Mouse (Mus musculus): Measurements from ENCODE around the gene AA467197. TPM values are rescaled to one million over a fixed set of nuclear protein-coding genes. Genes with fewer than 3 reads are reported as not detected.
A peak's percentile ranks its signal among the peaks of the same experiment; 100 is the strongest.

Gene AA467197
- polyA plus RNA-seq, 1 experiment: 0.67 TPM

DNA sequence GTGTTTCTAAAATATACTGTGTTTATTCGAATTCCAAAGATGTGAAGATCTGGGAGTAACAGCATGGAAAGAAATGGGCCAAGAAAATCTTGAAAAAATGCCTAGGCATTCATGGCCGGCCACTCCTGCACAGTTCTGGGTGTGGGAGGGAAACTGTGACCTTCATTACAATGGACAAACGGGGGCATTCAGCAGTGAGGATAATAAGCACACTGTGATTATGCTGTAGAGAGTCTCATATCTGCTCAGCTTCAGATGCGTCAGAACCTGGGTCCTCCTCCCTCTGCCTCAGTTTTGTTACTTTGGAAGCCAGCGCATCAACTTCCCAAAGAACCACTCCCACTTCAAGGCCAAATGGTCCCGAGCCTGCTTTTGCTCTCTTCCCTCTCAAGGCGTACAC lies 10.9 kb upstream of the AA467197 start:
- H3K4me3 ChIP-seq (replicated peaks; ENCODE audit: insufficient read depth, low read depth, low read length): no peak overlapping the region
- 59% methylated on average over 7 of the region's 7 CpGs for WGBS
- H3K27ac ChIP-seq (ENCODE audit: insufficient read depth, low read length): no peak overlapping the region
- no peak for TF ChIP-seq POLR2A (IDR thresholded peaks at IDR 0.05; ENCODE audit: borderline replicate concordance, insufficient read depth, low read length)
- no peak for TF ChIP-seq CTCF (IDR thresholded peaks at IDR 0.05; ENCODE audit: borderline replicate concordance, insufficient read depth, low read depth, low read length)
- H3K4me1 ChIP-seq (ENCODE audit: control insufficient read depth, insufficient read depth, low read length): no peaks in the 10 kb centered on the region
- H3K27me3 ChIP-seq (ENCODE audit: control insufficient read depth, insufficient read depth, low read length): no peaks in the 10 kb centered on the region
- no peak for DNase-seq

GRCm38 (mm10) chr2:122628976-122629375 lies 7.8 kb upstream of the AA467197 start:
- no peak overlapping the region for H3K4me3 ChIP-seq (replicated peaks; ENCODE audit: insufficient read depth, low read depth, low read length)
- WGBS: 0% methylated on average over 7 of the region's 7 CpGs
- DNase-seq: peak; percentile 80 to 87
- peaks cover 4% of the 10 kb centered on the region; the same call in 1 of the 2 replicates for H3K4me1 ChIP-seq (ENCODE audit: control insufficient read depth, insufficient read depth, low read length)
- H3K27ac ChIP-seq (ENCODE audit: insufficient read depth, low read length): no peak overlapping the region
- no peaks in the 10 kb centered on the region for H3K27me3 ChIP-seq (ENCODE audit: control insufficient read depth, insufficient read depth, low read length)
- TF ChIP-seq CTCF (IDR thresholded peaks at IDR 0.05; ENCODE audit: borderline replicate concordance, insufficient read depth, low read depth, low read length): peak; percentile 88
- TF ChIP-seq POLR2A (IDR thresholded peaks at IDR 0.05; ENCODE audit: borderline replicate concordance, insufficient read depth, low read length): no peak

GRCm38 (mm10) chr2:122629871-122630270 lies 6.9 kb upstream of the AA467197 start:
- peaks cover 4% of the 10 kb centered on the region; the same call in 1 of the 2 replicates for H3K4me1 ChIP-seq (ENCODE audit: control insufficient read depth, insufficient read depth, low read length)
- no peak for TF ChIP-seq CTCF (IDR thresholded peaks at IDR 0.05; ENCODE audit: borderline replicate concordance, insufficient read depth, low read depth, low read length)
- TF ChIP-seq POLR2A (IDR thresholded peaks at IDR 0.05; ENCODE audit: borderline replicate concordance, insufficient read depth, low read length): no peak
- 54% methylated on average over 6 of the region's 6 CpGs for WGBS
- H3K27ac ChIP-seq (ENCODE audit: insufficient read depth, low read length): no peak overlapping the region; the same call in 1 of the 2 replicates
- no peak for DNase-seq
- peak overlapping the region; percentile 73 for H3K4me3 ChIP-seq (replicated peaks; ENCODE audit: insufficient read depth, low read depth, low read length)
- no peaks in the 10 kb centered on the region for H3K27me3 ChIP-seq (ENCODE audit: control insufficient read depth, insufficient read depth, low read length)

GRCm38 (mm10) chr2:122630465-122631225 lies 6.1 kb upstream of the AA467197 start:
- peak overlapping the region; percentile 73 for H3K4me3 ChIP-seq (replicated peaks; ENCODE audit: insufficient read depth, low read depth, low read length)
- no peaks in the 10 kb centered on the region for H3K27me3 ChIP-seq (ENCODE audit: control insufficient read depth, insufficient read depth, low read length)
- DNase-seq: peak; percentile 89 to 94
- H3K27ac ChIP-seq (ENCODE audit: insufficient read depth, low read length): peak overlapping the region; percentile 59; the same call in 1 of the 2 replicates
- WGBS: 1% methylated on average over 75 of the region's 75 CpGs
- no peak for TF ChIP-seq CTCF (IDR thresholded peaks at IDR 0.05; ENCODE audit: borderline replicate concordance, insufficient read depth, low read depth, low read length)
- peak; percentile 70; the same call in 1 of the 2 replicates for TF ChIP-seq POLR2A (IDR thresholded peaks at IDR 0.05; ENCODE audit: borderline replicate concordance, insufficient read depth, low read length)
- peaks cover 4% of the 10 kb centered on the region; the same call in 1 of the 2 replicates for H3K4me1 ChIP-seq (ENCODE audit: control insufficient read depth, insufficient read depth, low read length)

GRCm38 (mm10) chr2:122631226-122631801 lies 5.5 kb upstream of the AA467197 start:
- DNase-seq: peak; percentile 42 to 52
- Histone ChIP-seq H3K27me3 (ENCODE audit: control insufficient read depth, insufficient read depth, low read length) (no peaks in the 10 kb centered on the region), H3K27ac (ENCODE audit: insufficient read depth, low read length) (no peak overlapping the region), H3K4me3 (replicated peaks; ENCODE audit: insufficient read depth, low read depth, low read length) (peak overlapping the region; percentile 73), H3K4me1 (ENCODE audit: control insufficient read depth, insufficient read depth, low read length) (peaks cover 4% of the 10 kb centered on the region; the same call in 1 of the 2 replicates)
- WGBS: under 1% methylated on average over 53 of the region's 53 CpGs
- no peak for TF ChIP-seq CTCF (IDR thresholded peaks at IDR 0.05; ENCODE audit: borderline replicate concordance, insufficient read depth, low read depth, low read length)

DNA sequence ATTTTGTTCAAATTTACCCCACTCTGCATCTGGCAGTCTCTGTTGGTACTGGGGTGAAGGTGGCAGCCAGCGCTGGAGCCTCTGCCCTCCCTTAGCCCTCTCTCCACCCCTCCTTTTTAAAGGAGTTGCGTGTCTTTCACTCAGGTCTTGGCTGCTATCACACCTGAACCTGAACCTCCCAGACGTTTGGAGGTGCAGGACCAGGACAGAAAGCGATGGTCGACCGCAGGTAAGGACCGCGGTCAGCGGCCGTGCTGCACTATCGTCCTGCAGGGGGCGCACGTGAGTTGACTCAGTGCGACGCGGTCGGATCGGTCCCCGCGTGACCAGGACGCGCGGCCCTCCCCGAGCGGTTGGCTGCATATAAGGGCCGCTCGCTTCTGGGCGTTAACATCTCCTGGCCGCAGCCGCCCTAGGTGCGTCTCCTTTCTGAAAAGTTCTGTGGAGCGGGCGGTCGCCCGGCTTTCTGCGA lies 776 bp downstream of the AA467197 start:
- WGBS: 1% methylated on average over 36 of the region's 36 CpGs
- TF ChIP-seq POLR2A (IDR thresholded peaks at IDR 0.05; ENCODE audit: borderline replicate concordance, insufficient read depth, low read length) (no peak), CTCF (IDR thresholded peaks at IDR 0.05; ENCODE audit: borderline replicate concordance, insufficient read depth, low read depth, low read length) (peak; percentile 83)

DNA sequence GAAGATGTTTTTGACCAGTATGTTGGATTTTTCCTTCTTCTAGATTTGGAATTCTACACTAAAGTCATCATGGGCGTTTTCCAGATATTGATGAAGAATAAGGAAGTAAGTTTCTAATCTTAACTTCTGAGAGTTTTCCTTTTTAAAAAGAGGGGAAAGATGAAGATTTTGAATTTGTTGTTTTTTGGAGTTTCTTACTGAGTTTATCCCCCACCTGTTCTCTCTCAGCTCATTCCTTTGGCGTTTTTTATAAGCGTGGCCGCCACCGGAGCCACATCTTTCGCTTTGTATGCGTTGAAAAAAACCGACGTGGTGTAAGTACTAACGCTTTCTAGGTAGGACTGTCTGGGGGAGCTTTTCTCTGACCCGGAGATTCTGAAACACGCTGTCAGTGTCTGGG lies 1.2 kb downstream of the AA467197 start:
- no peaks in the 10 kb centered on the region for H3K4me1 ChIP-seq (ENCODE audit: control insufficient read depth, insufficient read depth, low read length)
- no peak for DNase-seq
- peak overlapping the region; percentile 44 for H3K4me3 ChIP-seq (replicated peaks; ENCODE audit: insufficient read depth, low read depth, low read length)
- 41% methylated on average over 12 of the region's 12 CpGs for WGBS
- no peak for TF ChIP-seq CTCF (IDR thresholded peaks at IDR 0.05; ENCODE audit: borderline replicate concordance, insufficient read depth, low read depth, low read length)
- TF ChIP-seq POLR2A (IDR thresholded peaks at IDR 0.05; ENCODE audit: borderline replicate concordance, insufficient read depth, low read length): no peak
- no peak overlapping the region for H3K27ac ChIP-seq (ENCODE audit: insufficient read depth, low read length)
- H3K27me3 ChIP-seq (ENCODE audit: control insufficient read depth, insufficient read depth, low read length): no peaks in the 10 kb centered on the region

More for the DNA sequence above, 776 bp downstream of the AA467197 start:
- Histone ChIP-seq H3K4me1 (ENCODE audit: control insufficient read depth, insufficient read depth, low read length) (no peaks in the 10 kb centered on the region), H3K27me3 (ENCODE audit: control insufficient read depth, insufficient read depth, low read length) (no peaks in the 10 kb centered on the region), H3K4me3 (replicated peaks; ENCODE audit: insufficient read depth, low read depth, low read length) (peak overlapping the region; percentile 44), H3K27ac (ENCODE audit: insufficient read depth, low read length) (no peak overlapping the region)
- DNase-seq: peak; percentile 62 to 76

Measured in cerebellum, adult 2 months (tissue).